Mouse (Mus musculus) 3T3-L1 (cell line): ENCODE measurements around the gene Srrm4.
A peak's percentile ranks its signal among the peaks of the same experiment; 100 is the strongest.

ENCODE experiments used
- DNase-seq: peaks from one replicate; pipeline ENCODE4 v3.0.0-alpha.2; 2015; ENCODE audit warnings: low read depth, low spot score

The Srrm4 gene

GRCm38 (mm10) chr5:116491794-116492420 lies 99.7 kb downstream of the Srrm4 start:
- DNase-seq: no peak

- DNase-seq: no peak
These were observed 100.8 kb downstream of the Srrm4 start for GRCm38 (mm10) chr5:116490826-116491225.

- no peak for DNase-seq
These were observed 102.0 kb downstream of the Srrm4 start for GRCm38 (mm10) chr5:116489621-116490020.

- no peak for DNase-seq
These were observed 105.5 kb downstream of the Srrm4 start for GRCm38 (mm10) chr5:116486135-116486534.

GRCm38 (mm10) chr5:116485069-116485468 lies 106.5 kb downstream of the Srrm4 start:
- no peak for DNase-seq

GRCm38 (mm10) chr5:116484236-116484635 lies 107.4 kb downstream of the Srrm4 start:
- no peak for DNase-seq

- no peak for DNase-seq
These were observed 112.8 kb downstream of the Srrm4 start for GRCm38 (mm10) chr5:116478607-116479371.

GRCm38 (mm10) chr5:116476006-116476405 lies 115.6 kb downstream of the Srrm4 start:
- peak; percentile 76 for DNase-seq

GRCm38 (mm10) chr5:116461354-116462042 lies 130.1 kb downstream of the Srrm4 start:
- no peak for DNase-seq

GRCm38 (mm10) chr5:116459970-116460369 lies 131.6 kb downstream of the Srrm4 start:
- DNase-seq: no peak

- DNase-seq: no peak
These were observed 133.8 kb downstream of the Srrm4 start for GRCm38 (mm10) chr5:116457791-116458190.

GRCm38 (mm10) chr5:116456796-116457515 lies 134.7 kb downstream of the Srrm4 start:
- DNase-seq: no peak

GRCm38 (mm10) chr5:116453401-116453851 lies 138.2 kb downstream of the Srrm4 start:
- peak; percentile 81 for DNase-seq

- peak; percentile 60 for DNase-seq
These were observed 140.7 kb downstream of the Srrm4 start for GRCm38 (mm10) chr5:116450901-116451300.

GRCm38 (mm10) chr5:116449522-116450225 lies 141.9 kb downstream of the Srrm4 start:
- DNase-seq: no peak

- DNase-seq: no peak
These were observed 143.0 kb downstream of the Srrm4 start for GRCm38 (mm10) chr5:116448409-116449191.

GRCm38 (mm10) chr5:116447821-116448350 lies 143.7 kb downstream of the Srrm4 start:
- DNase-seq: no peak

GRCm38 (mm10) chr5:116446552-116446951 lies 145.1 kb downstream of the Srrm4 start:
- peak; percentile 88 for DNase-seq

GRCm38 (mm10) chr5:116445634-116446367 lies 145.8 kb downstream of the Srrm4 start:
- DNase-seq: peak; percentile 34
